Mouse (Mus musculus) spleen, postnatal 36 days (tissue): Measurements from ENCODE around the gene Gm20425.
"Not testable (repeated sequence)": the region's sequence is repeated elsewhere in the genome, so short reads cannot be mapped to it uniquely, and the experiment has no call there.

Experiments used
- DNase-seq, 2 experiments: peaks; one replicate each; pipeline ENCODE4 v3.0.0; 2022; ENCODE audit warnings: low spot score in 2 of 2, mixed read lengths in 1 of 2

Gm20425 gene

GRCm38 (mm10) chr9:103155158-103155557, 74.9 kb downstream of the Gm20425 start:
- DNase-seq = not testable (repeated sequence)

GRCm38 (mm10) chr9:103154568-103154967, 75.5 kb downstream of the Gm20425 start:
- no peak for DNase-seq

GRCm38 (mm10) chr9:103153286-103153685, 76.8 kb downstream of the Gm20425 start:
- DNase-seq = no peak

GRCm38 (mm10) chr9:103149074-103149799, 80.9 kb downstream of the Gm20425 start:
- DNase-seq = no peak

GRCm38 (mm10) chr9:103147103-103147502, 83.0 kb downstream of the Gm20425 start:
- no peak for DNase-seq

- DNase-seq = peak in 1 of 2 experiments; percentile 14
These were observed 83.4 kb downstream of the Gm20425 start for GRCm38 (mm10) chr9:103146703-103147102.

- no peak for DNase-seq
These were observed 83.8 kb downstream of the Gm20425 start for GRCm38 (mm10) chr9:103146257-103146656.

GRCm38 (mm10) chr9:103145351-103145750, 84.8 kb downstream of the Gm20425 start:
- no peak for DNase-seq

GRCm38 (mm10) chr9:103143881-103144280, 86.2 kb downstream of the Gm20425 start:
- DNase-seq = no peak

- no peak for DNase-seq
These were observed 88.8 kb downstream of the Gm20425 start for GRCm38 (mm10) chr9:103141266-103141665.

- no peak for DNase-seq
These were observed 89.7 kb downstream of the Gm20425 start for GRCm38 (mm10) chr9:103140384-103140783.
